In genomic region chr9:22453990-22454389, GRCm38 (mm10) we compare ENCODE assay signal across 13 mouse cellular contexts. TPM values are rescaled to one million over a fixed set of nuclear protein-coding genes. Genes with fewer than 3 reads are reported as not detected.
"Had no signal": no experiment of that assay in that cellular context is flagged by ENCODE, and none has a peak within 500 bp of the region (broad histone marks: within the 10 kb centered on the region; RNA-seq: fewer than 3 reads in every experiment).

TSS of gene Gm17545 (plus strand) at chr9:22454290.

RNA-seq across cellular contexts. Expression of gene Gm17545, which starts in this region (rescaled TPM):
- total RNA-seq: neutrophil, adult 5-6 weeks had no signal
- polyA plus RNA-seq: neural tube, embryonic 14.5 days; neural tube, embryonic 15.5 days; small intestine, adult 2 months; spleen, adult 2 months; stomach, embryonic 14.5 days; stomach, embryonic 15.5 days; stomach, embryonic 16.5 days; stomach, postnatal 0 days; testis, adult 2 months; thymus, adult 2 months; thymus, postnatal 0 days; urinary bladder, adult 2 months had no signal
